Mouse (Mus musculus) liver, embryonic 15.5 days (tissue): ENCODE data around the gene Btnl2. TPM values are rescaled to one million over a fixed set of nuclear protein-coding genes. Genes with fewer than 3 reads are reported as not detected.

Experiments used
- ATAC-seq: fragments of 200-750 bp; cut with Nextera tagmentation; 2 replicates; pipeline ENCODE4 v1.8.0; 2017; ENCODE audit warnings: moderate number of reproducible peaks, mild to moderate bottlenecking, moderate library complexity; ENCODE audit not compliant: insufficient read depth
- H3K27ac ChIP-seq: fragments of 300-500 bp; sonication (generic); replicated peaks from 2 replicates; pipeline ENCODE4 v1.5.1; 2015; ENCODE audit warnings: mild to moderate bottlenecking, inconsistent platforms
- H3K27me3 ChIP-seq: fragments of 300-500 bp; sonication (generic); 2 replicates; pipeline ENCODE4 v1.6.1; 2015; ENCODE audit warnings: mild to moderate bottlenecking, inconsistent platforms
- H3K36me3 ChIP-seq: fragments of 300-500 bp; sonication (generic); replicated peaks from 2 replicates; pipeline ENCODE4 v1.6.1; 2015; ENCODE audit warnings: moderate library complexity, mild to moderate bottlenecking, inconsistent platforms
- H3K4me1 ChIP-seq: fragments of 300-500 bp; sonication (generic); replicated peaks from 2 replicates; pipeline ENCODE4 v1.6.1; 2015; ENCODE audit warnings: inconsistent platforms
- H3K4me2 ChIP-seq: fragments of 300-500 bp; sonication (generic); 2 replicates; pipeline ENCODE4 v1.6.1; 2015; ENCODE audit warnings: moderate library complexity, mild to moderate bottlenecking, inconsistent platforms
- H3K4me3 ChIP-seq: fragments of 300-500 bp; sonication (generic); replicated peaks from 2 replicates; pipeline ENCODE4 v1.5.1; 2015; ENCODE audit warnings: mild to moderate bottlenecking, inconsistent platforms
- H3K9ac ChIP-seq: fragments of 300-500 bp; sonication (generic); 2 replicates; pipeline ENCODE4 v1.6.1; 2015; ENCODE audit warnings: moderate library complexity, mild to moderate bottlenecking, inconsistent platforms
- H3K9me3 ChIP-seq: fragments of 300-500 bp; sonication (generic); replicated peaks from 2 replicates; pipeline ENCODE4 v1.6.1; 2016; ENCODE audit warnings: inconsistent platforms
- WGBS: fragments of 180-500 bp; shearing (Covaris S2); methylation state at CpG from one replicate; pipeline ENCODE4 v1.1.7; 2015; ENCODE audit warnings: mixed read lengths; ENCODE audit not compliant: insufficient replicate concordance; 5-methylcytosine and 5-hydroxymethylcytosine counted together
- polyA plus RNA-seq: library from polyadenylated mRNA; unstranded; fragments of >200 nt; fragmentation: Nextera tagmentation; extraction: Ambion mirVana; gene quantifications from 2 replicates; pipeline ENCODE4 v1.2.1, GENCODE M21; 2015

Btnl2 gene
- polyA plus RNA-seq, 1 experiment from 2014 or later, result 0.03 TPM

DNA sequence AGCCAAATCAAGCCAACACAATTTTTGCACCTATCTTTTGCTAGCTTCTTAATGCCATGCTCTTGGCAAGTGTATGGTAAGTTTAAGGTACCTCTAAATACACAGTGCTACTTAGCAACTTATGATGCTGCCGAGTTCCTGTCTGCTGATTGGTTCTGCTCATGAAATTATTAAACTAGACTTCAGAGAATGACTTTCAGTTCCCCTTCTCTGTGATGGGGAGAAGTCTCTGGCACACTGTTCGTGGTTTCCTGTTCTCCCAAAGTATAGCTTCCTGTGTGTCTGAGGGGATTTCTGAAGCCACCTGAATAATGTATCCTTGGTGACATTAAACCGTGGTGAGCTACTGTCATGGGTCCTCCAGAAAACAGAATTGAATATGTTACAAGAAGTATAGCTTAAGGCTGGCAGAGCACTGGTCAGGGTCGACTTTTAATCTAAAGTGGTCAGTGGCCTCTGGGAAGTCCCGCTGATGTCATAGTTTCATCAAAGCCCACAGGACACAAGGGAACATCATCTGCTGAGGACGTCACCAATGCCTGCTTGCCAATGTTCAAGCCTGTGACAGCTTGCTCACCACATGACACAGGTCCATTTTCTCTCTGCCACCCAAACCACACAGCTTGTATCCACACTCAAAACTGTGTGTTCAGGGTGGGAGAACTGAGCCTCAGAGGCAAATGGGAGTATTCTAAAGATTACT lies 6.9 kb upstream of the Btnl2 start:
- ATAC-seq, result no peak
- Histone ChIP-seq H3K4me2 (no peak overlapping the region), H3K9me3 (no peaks in the 10 kb centered on the region), H3K9ac (no peak overlapping the region), H3K36me3 (no peaks in the 10 kb centered on the region), H3K4me3 (no peak overlapping the region), H3K4me1 (no peaks in the 10 kb centered on the region), H3K27me3 (peaks cover 3% of the 10 kb centered on the region; the same call in 1 of the 2 replicates), H3K27ac (no peak overlapping the region)
- 23% methylated on average over 6 of the region's 6 CpGs for WGBS

DNA sequence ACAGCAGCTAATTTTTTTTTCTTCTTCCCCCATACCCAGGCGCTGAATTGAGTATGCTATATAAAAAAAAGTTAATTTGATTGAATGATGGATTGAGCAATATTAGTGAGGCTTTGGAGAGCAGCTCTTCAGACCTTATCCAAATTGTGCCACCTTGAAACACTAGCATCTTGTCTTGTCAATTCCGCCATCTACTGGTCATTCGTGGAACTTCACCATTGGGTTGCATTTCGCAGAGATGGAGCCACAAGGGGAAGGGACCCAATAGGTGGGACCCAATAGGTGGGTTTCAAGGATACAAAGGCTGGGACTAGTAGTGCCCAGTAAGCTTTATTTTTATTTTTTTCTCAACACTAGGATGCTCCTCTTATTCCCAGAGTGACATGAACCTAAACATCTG lies 5.2 kb upstream of the Btnl2 start:
- 2% methylated on average over 4 of the region's 4 CpGs for WGBS
- H3K9ac ChIP-seq, result no peak overlapping the region
- H3K9me3 ChIP-seq, result no peaks in the 10 kb centered on the region
- H3K4me2 ChIP-seq, result no peak overlapping the region
- H3K27ac ChIP-seq, result no peak overlapping the region
- no peak for ATAC-seq
- no peaks in the 10 kb centered on the region for H3K36me3 ChIP-seq
- H3K4me1 ChIP-seq, result no peaks in the 10 kb centered on the region
- H3K27me3 ChIP-seq, result peaks cover 3% of the 10 kb centered on the region; the same call in 1 of the 2 replicates
- no peak overlapping the region for H3K4me3 ChIP-seq

DNA sequence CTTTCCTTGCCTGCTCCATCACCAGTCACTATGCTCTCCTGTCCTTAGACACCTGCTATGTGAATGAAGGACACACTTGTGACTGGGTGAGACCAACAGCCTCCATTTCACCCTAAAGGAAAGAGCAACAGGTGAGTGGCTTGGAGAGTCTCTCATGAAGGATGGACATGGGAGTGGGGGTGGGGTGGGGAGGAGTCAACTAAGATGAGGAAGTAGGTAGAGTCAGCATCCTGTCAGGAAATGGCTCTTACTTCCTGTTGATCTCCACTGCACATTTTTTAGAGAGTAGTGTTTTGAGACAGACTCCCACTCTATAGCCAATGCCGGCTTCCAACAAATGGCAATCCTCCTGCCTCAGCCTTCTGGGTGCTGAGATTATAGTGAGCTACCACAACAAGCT lies 318 bp downstream of the Btnl2 start:
- Histone ChIP-seq H3K9ac (no peak overlapping the region), H3K36me3 (no peaks in the 10 kb centered on the region), H3K4me3 (no peak overlapping the region), H3K27me3 (peaks cover under 1% of the 10 kb centered on the region; the same call in 1 of the 2 replicates), H3K4me1 (no peaks in the 10 kb centered on the region), H3K9me3 (no peaks in the 10 kb centered on the region), H3K4me2 (no peak overlapping the region), H3K27ac (no peak overlapping the region)
- ATAC-seq, result no peak
- 12% methylated on average over 1 of the region's 1 CpGs for WGBS

DNA sequence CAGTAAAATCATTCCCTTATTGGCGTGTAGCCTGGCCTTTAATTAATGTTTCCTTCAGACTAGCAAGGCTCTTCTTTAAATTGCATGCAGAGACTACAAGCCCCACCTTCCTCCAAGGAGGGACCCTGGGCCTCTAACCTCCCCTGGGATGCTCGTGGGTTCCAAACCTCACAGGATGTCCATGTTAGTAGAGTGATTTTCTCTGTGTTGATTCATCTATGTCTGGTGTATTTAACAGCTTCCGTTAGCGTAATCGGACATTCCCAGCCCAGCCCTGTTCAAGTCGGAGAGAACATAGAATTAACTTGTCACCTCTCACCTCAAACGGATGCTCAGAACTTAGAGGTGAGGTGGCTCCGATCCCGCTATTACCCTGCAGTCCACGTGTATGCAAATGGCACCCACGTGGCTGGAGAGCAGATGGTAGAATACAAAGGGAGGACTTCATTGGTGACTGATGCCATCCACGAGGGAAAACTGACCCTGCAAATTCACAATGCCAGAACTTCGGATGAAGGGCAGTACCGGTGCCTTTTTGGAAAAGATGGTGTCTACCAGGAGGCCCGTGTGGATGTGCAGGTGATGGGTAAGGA lies 8.4 kb downstream of the Btnl2 start:
- H3K9me3 ChIP-seq, result no peaks in the 10 kb centered on the region
- no peaks in the 10 kb centered on the region for H3K27me3 ChIP-seq
- H3K9ac ChIP-seq, result no peak overlapping the region
- H3K4me3 ChIP-seq, result no peak overlapping the region
- no peak for ATAC-seq
- no peak overlapping the region for H3K27ac ChIP-seq
- no peak overlapping the region for H3K4me2 ChIP-seq
- H3K36me3 ChIP-seq, result no peaks in the 10 kb centered on the region
- no peaks in the 10 kb centered on the region for H3K4me1 ChIP-seq
- WGBS, result 67% methylated on average over 15 of the region's 15 CpGs

DNA sequence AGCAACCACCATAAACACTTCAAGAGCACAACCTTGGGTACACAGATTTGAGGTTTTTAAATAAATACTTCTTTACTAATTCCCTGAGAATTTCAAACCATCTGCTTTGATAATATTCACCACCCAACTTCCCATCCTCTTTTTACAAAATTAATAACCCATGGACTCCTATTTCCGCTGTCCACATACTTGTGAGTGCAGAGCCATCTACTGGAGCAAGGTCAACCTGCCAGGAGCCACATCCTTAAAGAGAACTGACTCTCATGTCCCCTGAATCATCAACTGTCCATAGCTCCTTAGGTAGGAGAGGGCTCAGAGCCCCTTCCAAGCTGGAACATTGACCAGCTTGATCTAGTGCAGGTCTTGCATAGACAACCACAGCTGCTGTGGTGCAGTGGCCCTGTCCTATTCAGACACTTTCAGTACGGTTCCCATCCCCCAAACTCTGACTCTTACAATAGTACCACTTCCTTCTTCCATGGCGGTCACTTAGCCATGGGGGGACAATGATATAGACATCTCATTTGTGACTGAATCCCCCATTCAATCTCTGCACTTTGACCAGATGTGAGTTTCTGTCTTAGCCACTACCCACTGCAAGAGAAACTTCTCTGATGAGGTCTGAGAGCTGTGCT lies 9.2 kb downstream of the Btnl2 start:
- ATAC-seq, result no peak

DNA sequence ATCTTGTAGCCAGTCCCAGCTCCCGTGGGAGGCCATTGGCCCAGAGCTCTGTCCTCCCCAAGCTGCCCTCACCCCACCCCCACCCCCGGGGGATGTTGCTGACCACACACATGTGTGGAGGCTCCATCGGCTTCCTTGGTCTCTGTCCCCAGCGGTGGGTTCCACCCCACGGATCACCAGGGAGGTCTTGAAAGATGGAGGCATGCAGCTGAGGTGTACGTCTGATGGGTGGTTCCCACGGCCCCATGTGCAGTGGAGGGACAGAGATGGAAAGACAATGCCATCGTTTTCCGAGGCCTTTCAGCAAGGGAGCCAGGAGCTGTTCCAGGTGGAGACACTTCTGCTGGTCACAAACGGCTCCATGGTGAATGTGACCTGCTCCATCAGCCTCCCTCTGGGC lies 10.4 kb downstream of the Btnl2 start:
- H3K9ac ChIP-seq, result no peak overlapping the region

More for the DNA sequence above, 9.2 kb downstream of the Btnl2 start:
- Histone ChIP-seq H3K4me1 (no peaks in the 10 kb centered on the region), H3K9ac (no peak overlapping the region), H3K9me3 (no peaks in the 10 kb centered on the region), H3K4me3 (no peak overlapping the region), H3K36me3 (no peaks in the 10 kb centered on the region), H3K27ac (no peak overlapping the region), H3K4me2 (no peak overlapping the region), H3K27me3 (no peaks in the 10 kb centered on the region)
- WGBS, result 47% methylated on average over 3 of the region's 3 CpGs

DNA sequence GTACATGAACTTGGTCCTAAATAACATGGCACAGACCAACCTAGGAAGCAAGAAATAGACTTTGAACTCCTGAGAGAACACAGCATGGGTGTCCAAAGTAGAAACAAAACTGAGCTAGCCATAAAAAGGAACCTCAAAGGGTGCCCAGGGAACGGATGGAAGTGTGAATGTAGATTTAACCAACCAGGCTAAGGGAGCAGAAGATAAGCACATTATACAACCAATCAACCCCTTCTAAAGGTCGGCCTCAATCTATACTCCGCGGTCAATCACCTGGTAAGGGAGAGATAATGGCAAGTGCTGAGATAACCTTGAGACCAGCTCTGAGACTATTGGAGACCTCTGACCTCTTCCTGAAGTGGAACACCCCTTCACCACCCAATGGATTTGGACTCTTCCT lies 15.9 kb downstream of the Btnl2 start:
- WGBS, result 54% methylated on average over 4 of the region's 4 CpGs
- Histone ChIP-seq H3K9ac (no peak overlapping the region), H3K4me2 (no peak overlapping the region), H3K27ac (no peak overlapping the region), H3K4me3 (no peak overlapping the region), H3K36me3 (no peaks in the 10 kb centered on the region), H3K4me1 (no peaks in the 10 kb centered on the region), H3K9me3 (no peaks in the 10 kb centered on the region), H3K27me3 (no peaks in the 10 kb centered on the region)
- ATAC-seq, result no peak

More for the DNA sequence above, 10.4 kb downstream of the Btnl2 start:
- no peaks in the 10 kb centered on the region for H3K9me3 ChIP-seq
- WGBS, result 54% methylated on average over 10 of the region's 10 CpGs
- H3K27ac ChIP-seq, result no peak overlapping the region
- no peak for ATAC-seq
- no peaks in the 10 kb centered on the region for H3K36me3 ChIP-seq
- no peak overlapping the region for H3K4me3 ChIP-seq
- no peak overlapping the region for H3K4me2 ChIP-seq
- no peaks in the 10 kb centered on the region for H3K27me3 ChIP-seq
- no peaks in the 10 kb centered on the region for H3K4me1 ChIP-seq

DNA sequence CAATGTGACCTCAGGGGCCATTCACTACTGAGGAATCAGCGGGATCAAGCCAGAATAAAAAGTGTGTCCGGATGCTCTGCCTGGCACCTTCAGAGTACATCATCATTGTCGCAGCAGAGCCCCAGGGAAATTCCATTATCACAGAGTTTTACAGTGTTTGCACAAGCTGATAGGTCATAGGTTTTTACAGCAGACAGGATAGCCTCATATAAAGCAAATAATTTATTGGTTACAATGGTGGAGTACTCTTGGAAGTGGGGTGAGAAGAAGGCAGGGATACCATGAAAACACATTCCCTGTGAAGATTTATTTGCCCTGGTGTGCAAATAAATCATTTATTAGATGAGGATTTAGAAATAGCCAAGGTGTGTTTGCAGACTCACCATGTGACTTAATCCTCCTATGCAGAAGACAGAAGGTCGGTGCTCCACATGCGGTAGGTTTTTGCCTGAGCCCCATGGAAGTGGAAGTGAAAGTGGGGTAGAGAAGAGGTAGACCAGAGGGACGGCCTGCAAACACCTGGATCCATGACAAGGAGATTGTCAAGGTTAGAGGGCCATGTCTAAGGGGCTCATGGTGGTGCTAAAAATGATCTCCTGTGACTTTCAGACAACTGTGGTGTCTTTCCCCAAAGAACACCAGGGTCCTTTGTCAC lies 18.6 kb downstream of the Btnl2 start:
- Histone ChIP-seq H3K4me3 (no peak overlapping the region), H3K27ac (no peak overlapping the region), H3K4me1 (no peaks in the 10 kb centered on the region), H3K4me2 (no peak overlapping the region), H3K9ac (no peak overlapping the region), H3K36me3 (no peaks in the 10 kb centered on the region), H3K9me3 (no peaks in the 10 kb centered on the region), H3K27me3 (no peaks in the 10 kb centered on the region)
- ATAC-seq, result no peak
- WGBS, result 58% methylated on average over 6 of the region's 6 CpGs

DNA sequence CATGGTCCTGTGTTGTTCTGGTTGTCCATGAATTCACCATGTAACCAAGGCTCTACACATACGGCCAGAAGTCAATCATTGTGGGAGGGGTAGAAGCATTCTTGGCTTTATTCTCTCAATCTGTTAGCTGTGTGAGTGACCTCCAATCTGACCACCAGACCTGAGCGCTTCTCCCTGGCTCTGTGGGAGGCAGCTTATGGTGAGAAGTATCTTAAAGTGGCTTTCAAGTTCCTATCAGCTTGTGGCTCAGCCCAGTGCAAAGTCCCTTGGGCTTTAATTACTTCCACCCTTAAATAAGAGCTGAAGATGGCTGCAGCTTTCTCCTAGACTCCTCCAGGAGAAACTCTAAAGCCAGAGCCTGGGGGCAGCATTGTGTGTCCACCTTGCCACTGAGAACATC lies 22.2 kb downstream of the Btnl2 start, which contains the start of gene Btnl1:
Gene Btnl1 (plus strand): TSS at position 286 of the 400 bp plus-strand sequence.
- no peaks in the 10 kb centered on the region for H3K27me3 ChIP-seq
- no peaks in the 10 kb centered on the region for H3K36me3 ChIP-seq
- H3K9me3 ChIP-seq, result no peaks in the 10 kb centered on the region
- no peak within 1 kb of the TSS for H3K4me3 ChIP-seq
- H3K4me1 ChIP-seq, result no peaks in the 10 kb centered on the region
- no peak within 1 kb of the TSS for H3K4me2 ChIP-seq
- ATAC-seq, result no peak
- no peak within 1 kb of the TSS for H3K27ac ChIP-seq
- WGBS, result 49% methylated on average over 2 of the region's 2 CpGs
- no peak within 1 kb of the TSS for H3K9ac ChIP-seq

DNA sequence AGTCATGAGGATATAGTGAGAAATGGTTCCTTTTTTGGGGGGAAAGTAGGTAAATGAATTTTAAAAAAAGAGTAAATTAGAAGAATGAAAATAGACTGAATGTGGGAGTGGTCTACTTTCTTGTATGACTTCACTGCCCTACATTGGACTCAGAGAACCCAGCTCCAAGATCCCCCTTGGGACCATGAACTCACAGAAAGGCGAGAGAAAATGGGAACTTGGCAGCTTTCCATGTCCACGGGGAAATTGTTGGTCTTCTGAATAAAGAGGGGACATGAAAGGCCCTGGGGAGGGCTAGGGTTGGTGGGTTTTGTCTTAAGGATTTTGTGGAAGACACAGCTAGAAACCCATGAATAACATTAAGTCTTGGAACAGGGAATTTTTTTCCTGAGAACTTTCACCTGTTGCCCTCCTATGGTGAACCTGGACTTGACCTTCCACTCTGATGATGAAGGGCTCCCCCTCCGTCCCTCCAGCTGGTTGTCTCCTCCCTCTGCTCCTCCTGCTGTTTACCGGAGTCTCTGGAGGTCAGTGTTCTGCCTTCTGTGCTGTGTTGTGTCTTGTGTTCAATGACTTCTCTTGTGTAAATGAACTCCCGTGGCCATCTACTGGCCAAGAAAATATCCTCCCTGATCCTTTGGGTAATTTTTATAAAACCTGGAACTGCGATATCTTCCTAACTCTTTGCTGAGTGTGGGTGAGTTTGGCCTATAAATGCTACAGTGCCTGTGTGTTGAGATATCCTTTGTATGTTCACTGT lies 23.0 kb downstream of the Btnl2 start:
- H3K27me3 ChIP-seq, result no peaks in the 10 kb centered on the region
- no peak overlapping the region for H3K27ac ChIP-seq
- no peak for ATAC-seq
- no peak overlapping the region for H3K4me3 ChIP-seq
- H3K4me1 ChIP-seq, result no peaks in the 10 kb centered on the region
- H3K36me3 ChIP-seq, result no peaks in the 10 kb centered on the region
- H3K9ac ChIP-seq, result no peak overlapping the region
- WGBS, result 38% methylated on average over 6 of the region's 6 CpGs
- H3K9me3 ChIP-seq, result no peaks in the 10 kb centered on the region
- H3K4me2 ChIP-seq, result no peak overlapping the region
